Mouse (Mus musculus) B cell, adult 2 months (primary cell): Measurements from ENCODE around the gene Oxnad1.
"Not testable (repeated sequence)": the region's sequence is repeated elsewhere in the genome, so short reads cannot be mapped to it uniquely, and the experiment has no call there.

ENCODE experiments used
- DNase-seq, 2 experiments: peaks; one replicate each; pipeline ENCODE4 v3.0.0; 2022

The Oxnad1 gene

DNA sequence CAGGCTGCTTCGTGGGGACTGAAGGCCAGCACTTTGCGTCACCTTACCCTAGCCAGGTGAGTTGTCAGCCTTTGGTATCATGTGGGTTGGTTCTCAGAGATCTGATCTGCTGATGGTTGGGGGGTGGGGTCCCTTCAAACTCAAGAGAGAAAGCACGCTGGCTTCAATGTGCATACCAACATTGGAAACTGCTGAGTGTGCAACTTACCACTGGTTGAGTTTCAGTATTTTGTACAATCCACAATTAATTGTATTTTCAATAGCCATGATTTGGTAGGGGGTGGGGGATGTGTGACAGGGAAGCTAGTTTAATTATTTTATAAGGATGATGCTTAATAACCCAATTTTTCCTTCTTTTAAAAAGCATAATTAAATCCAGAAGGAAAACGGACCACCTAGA is 6.5 kb downstream of the Oxnad1 start:
- no peak for DNase-seq

DNA sequence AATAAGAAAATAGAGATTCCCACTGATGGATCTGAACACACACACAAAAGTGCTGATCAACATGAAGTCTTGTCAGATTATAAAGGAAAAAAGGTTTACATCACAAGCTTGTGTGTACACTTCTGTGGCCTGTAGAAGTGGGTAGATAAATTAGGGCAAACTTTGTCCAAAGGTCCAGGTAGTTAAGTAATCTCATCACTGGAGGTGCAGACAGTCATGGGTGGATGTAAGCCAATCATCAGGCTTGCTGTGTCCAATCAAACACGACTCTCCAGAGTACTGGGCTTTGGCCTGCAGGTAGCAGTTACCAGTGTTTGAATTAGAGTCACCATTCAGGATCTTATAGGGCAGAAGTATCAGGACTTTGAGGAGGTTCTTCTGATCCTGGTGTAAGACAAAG is 7.8 kb downstream of the Oxnad1 start:
- DNase-seq: no peak

DNA sequence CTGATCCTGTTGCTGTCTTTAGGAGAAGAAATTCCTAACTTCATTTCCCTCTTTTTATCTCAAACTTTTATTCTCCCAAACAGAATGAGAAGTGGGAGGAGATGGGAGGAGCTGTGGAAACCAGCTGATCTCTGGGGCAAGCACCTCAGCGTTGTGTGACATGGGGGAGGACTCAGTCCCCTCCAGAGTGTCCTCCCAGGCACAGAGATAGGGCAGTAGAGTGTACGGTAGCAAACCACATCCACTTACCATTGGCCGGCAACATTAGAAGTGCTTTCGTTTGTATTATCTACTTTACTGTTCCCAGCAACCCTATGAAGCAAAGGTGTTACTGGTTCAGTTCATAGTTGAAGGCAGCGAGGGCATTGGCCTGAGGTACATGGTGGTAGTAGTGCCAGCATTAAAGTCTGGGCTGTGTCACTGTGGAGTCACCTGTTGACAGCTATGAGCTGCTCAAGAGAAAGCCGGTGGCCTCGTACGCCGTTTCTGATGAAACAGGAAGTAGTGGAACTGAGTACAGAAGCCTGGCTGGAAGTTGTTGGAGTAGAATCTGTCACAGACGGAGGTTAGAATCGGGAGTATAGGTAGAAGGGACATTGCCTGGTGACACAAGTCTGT is 8.4 kb downstream of the Oxnad1 start:
- DNase-seq: no peak

DNA sequence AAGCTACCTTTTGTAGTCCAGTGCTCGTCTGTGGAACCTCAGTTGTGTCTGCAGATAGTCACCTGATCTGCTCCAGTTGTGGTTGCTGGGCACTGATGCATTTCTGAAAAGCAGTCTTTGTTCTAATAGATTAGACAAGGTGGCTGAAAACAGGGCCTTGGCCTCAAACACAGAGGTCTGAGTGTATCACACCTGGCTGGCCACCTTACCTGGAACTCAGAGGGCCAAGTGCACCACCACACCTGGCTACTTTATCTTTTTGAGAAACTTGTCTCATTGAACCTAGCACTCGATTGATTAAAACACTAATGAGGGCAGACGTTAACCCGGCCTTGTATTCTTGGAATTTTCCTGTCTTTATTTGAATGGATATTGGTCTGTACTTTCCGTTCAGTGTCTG is 10.5 kb downstream of the Oxnad1 start:
- no peak for DNase-seq

DNA sequence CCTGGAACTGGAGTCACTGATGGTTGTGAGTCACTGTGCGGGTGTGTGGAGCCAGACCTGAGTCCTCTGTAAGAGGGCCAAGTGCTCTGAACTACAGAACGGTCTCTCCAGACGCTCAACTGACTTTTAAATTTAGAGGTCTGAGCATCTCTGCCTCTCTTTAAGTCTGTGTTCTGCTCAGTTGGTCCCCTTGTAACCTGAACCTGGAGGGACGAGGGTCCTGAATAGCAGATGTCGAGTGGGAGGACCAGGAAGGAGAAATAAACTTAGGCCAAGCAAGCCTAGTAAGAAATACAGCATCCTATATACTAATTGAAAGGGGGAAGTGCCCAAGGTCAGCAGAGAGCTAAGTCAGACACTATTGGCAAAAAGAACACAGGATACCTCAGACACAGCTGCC is 11.6 kb downstream of the Oxnad1 start:
- DNase-seq: no peak

DNA sequence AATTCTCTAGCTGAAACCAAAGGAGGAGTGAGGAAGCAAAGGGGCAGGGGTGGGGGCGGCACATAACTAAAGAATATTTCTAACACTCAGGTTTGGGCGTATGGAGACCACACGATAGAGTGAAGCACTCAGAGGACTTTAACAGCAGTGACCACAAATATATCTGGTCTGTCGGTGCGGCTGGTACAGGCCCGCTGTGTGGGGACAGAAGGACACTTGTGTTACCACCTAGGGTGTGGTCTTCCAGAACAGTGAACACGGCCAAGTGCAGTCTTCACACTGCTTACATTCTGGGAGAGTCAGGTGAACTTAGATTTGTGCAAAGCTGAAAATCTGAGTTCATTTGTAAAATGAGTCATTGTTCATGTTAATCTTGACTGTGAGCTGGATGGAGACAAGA is 12.5 kb downstream of the Oxnad1 start:
- no peak for DNase-seq

DNA sequence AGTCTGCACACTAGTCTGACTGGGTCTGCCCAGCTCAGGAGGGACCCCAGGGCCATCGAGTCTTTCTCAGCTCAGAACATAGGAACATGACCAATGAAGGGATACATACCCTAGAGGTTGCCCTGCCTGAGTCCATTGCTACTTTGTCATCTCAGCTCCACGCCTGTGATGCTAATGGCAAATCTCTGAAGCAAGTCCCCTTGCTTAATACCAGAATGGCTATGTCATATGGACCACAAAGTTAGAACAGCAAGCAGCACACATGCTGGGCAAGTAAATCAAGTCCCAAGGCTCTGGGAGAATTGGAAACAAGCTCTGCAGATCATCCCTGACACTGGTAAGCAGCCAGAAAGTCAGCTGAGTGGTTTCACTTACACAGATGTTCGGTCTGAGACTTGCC is 13.8 kb downstream of the Oxnad1 start:
- DNase-seq: no peak

DNA sequence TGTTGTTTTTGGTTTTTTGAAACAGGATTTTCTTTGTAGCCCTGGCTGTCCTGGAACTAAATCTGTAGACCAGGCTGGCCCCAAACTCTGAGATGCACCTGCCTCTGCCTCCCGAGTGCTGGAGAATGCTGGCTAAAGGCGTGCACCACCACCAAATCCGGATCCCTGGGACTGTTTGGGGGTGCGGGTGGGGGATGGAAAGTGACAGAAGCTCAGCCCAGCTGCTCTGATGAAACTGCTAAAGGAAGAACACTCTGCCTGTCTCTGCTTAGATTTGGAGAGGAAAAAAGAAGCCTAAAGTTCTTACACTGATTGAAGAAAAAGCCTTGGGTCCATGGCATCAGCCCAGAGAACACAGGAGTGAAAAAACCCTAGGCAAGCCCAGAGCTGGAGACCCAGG is 18.4 kb downstream of the Oxnad1 start:
- DNase-seq: no peak

DNA sequence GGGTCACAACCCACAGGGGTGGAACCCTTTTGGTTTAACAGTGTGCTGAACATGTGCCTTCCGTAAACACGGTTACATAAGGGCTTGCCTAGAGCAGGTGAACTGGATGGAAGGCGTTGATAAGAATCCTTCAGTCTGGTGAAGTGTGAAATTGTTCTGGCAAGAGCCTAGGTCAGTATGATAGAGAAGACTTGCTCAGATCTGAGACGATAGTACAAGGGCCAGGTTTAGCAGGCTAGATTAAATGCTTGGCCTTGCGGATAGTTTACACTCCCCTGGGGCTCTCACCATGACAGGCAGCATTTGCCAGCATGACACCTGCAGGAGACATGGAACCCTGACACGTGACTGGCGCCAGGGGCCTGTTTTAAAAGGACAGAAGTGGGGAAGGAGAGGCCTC is 20.5 kb downstream of the Oxnad1 start:
- DNase-seq: no peak

DNA sequence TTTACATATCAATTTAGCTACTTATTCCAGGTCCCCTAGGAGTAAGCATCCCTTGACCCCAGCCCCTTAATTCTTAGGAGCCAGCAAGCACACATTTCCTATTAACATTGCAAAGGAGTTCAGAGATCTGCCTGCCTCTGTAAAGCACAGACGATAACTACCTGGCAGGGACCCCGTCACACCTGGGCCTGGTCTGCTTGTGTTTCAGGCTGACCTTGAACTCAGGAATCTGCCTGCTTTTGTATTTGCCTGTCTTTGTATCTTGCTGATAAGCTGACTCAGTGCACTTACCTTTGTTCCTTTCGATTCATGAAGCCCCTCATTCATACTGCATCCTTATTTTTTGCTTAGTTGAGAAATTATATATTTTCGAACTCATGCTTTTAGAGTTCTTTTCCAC is 21.7 kb downstream of the Oxnad1 start:
- no peak for DNase-seq

DNA sequence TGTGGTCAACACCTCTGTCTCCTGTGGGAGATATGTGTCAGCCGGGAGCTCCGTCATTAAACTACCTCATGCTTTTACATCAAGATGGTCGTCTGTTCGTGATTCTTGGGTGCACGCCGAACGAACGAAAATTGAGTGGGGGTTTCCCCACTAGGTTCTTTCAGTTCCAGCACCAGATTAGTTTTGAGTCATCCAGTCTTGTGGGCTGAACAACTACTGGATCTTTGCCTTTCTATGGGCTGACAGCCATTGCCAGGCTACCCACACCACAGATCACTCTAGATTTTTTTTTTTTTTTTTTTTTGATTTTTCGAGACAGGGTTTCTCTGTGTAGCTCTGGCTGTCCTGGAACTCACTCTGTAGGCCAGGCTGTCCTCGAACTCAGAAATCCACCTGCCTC is 26.9 kb downstream of the Oxnad1 start:
- not testable (repeated sequence) for DNase-seq

DNA sequence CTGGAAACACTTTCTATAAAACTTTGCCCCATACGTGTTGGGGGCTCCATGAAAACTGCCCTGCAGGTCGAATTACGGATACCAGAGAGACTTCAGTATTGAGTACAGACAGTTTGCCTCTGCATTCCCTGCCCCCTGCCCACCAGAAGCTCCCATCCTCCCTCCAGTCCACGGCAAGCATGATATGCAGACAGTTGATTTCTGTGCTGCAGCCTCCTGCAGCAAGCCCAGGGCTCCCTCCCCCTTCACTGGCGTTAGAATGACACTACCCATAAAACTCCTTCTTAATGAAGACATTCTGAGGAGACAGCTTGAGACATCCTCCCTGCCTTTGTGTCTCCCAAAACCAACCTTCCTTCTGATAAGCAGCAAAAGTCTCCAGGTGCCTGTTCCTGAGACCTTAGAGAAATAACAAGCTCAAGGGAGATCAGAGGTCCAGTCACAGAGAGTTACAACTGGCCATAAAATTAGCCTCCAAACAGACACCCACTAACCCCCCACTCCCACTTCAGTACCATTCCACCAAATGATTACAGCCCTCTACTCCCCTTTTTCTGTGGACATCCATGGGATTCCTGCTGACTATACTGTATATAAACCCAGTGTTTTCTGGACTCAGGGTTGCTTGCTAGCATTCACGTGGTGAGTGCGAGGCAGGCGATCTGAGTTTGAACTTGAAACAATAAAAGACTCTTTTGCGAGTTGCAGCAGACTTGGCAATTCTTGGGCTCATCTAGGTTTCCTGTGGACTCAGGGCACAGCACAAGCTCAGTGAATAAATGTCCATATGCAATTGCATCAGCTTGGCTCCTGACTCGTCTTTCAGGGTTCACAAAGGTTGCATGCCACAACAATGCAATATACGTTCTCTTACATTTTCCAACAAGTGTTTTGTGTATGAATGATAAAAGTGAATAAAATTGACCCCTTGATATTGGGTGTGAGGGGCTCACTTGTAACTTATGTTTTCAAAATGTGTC is 36.1 kb downstream of the Oxnad1 start:
- no peak for DNase-seq

DNA sequence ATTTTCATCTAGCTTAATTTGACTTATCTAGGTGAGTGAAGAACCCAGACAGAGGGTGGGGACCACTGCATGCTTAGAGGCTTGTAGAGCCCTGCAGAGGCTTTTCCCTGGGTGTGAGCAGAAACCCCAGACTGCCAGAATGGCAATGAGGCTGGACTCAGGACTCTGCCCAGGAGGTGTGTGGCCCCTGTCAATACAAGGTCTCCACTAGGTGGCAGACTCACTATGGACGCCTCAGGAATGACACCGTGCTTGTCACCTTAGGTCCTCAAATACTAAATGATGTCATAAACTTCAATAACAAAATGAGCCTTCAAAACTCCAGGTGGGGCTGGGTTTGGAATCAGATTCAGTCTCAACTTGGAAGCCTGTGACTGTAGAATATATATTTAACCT is 36.7 kb downstream of the Oxnad1 start:
- DNase-seq: peak; percentile 51 to 60

DNA sequence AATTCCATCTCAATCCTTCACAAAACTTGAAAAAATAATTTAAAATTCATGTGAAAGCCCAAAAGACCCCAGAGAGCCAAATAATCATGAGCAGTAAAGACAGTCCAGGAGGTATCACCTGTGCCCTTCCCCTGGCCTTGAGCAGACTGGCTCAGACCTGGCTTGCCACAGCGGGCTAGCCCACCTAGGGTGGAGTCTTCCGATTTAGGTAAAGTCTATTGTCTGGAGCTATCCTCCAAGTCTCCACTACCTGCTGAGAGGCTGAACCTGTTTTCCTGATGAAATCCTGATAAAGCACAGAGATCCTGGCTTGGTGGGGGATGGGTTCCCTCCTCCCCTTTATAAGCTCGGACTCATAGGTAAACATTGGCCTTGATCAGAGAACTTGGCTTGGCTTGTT is 39.1 kb downstream of the Oxnad1 start:
- no peak for DNase-seq

DNA sequence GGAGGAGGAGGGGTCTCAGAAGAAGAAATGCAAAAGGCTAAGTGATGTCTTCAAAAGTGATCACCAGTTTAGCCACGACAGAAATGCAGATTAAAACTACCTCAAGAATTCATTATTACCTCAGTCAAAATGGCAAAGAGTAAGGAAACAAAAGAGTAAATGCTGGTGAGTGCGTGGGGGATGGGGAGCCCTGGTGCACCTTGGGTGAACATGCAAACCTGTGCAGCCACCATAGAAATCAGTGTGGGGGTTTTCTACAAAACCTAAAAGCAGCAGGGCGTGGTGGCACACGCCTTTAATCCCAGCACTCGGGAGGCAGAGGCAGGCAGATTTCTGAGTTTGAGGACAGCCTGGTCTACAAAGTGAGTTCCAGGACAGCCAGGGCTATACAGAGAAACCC is 40.1 kb downstream of the Oxnad1 start:
- DNase-seq: not testable (repeated sequence)

DNA sequence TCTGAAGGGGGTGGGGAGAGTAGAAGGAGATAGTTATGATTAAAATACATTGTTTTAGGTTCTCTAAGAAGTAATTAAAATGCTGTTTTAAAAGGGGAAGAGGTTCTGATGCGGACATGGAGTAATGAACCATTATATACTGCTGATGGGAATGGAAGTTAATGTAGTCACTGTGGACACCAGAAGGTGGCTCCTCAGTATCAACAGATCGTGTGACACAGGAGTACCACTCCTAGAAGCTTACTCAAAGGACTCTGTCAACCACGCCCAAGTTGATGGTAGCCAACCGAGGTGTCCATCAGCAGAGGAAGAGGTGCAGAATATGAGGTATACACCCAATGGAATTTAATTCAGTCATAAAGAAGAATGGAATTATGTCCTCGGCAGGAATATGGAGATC is 43.2 kb downstream of the Oxnad1 start:
- no peak for DNase-seq

DNA sequence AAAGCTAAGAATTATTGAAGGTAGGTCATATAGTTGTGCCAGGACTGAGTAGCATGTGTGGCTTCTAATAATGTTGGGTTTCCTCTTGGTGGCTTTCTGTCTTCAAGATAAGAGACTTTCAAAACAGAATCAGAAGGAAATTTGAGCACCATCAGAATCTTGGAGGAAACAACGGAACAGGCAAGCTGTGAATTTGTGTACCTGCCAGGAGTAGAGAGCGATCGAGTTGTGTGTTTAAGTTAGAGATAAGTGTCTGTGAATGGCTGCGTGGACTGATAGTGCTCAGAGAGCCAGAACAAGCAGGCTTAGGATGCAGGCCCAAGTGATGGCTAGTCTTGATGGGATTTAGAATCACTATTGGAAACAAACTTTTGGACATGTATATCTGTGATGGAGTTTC is 46.7 kb downstream of the Oxnad1 start:
- DNase-seq: no peak

DNA sequence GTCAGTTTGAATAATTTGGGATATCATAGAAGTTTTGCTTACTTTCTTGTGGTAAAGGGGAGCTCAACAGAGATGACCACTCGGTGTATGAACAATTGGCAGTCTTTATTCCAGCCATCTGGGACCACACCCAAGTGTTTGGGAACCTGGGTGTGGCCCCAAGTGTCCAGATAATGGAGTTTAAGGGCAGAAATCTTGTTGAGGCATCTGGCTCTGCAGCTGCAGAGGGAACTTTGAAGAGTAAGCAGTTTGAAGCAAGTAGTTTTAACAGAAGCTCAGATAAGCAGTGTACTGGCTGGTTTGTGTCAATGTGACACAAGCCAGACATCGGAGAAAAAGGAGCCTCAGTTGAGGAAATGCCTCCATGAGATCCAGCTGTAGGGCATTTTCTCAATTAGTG is 49.1 kb downstream of the Oxnad1 start:
- no peak for DNase-seq

DNA sequence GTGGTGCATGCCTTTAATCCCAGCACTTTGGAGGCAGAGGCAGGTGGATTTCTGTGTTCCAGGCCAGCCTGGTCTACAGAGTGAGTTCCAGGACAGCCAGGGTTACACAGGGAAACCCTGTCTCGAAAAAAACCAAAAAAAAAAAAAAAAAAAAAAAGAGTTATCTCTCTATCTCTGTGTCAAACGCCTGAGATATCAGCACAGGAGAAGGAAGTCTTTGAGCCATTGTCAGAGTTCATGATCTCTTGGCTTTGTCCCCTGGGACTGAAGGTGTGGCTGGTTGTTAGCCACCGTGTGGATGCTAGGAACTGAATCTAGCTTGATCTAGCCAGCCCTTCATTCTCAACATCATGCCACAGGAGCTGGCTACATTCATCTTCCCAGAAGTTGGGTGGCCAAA is 51.3 kb downstream of the Oxnad1 start:
- DNase-seq: not testable (repeated sequence)

DNA sequence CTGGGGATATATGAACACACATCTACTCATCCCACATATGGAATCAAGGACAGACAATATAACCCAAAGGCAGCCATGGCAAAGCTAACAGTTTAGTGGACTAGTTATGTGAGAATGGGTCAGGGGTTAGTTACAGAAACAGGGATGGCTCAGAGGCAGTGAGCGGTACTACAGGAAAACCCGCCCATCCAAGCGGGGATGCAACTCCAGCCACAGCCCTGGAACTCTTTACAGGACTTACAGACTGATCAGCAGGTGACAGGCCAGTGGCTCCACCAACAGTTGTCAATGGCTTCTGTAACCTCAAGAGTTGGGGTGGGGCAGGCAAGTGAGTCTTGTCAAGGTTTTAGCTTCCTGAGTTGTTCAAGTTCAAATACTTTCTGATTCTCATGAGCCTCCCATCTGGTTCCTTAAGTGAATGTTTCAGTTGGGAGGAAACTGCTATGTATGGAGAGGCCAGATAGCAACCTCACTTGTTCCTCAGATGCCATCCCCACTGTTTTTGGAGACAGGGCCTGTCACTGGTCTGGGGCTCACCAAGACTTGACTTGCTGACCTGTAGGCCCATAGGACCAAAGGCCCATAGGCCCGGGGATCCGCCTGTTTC is 55.3 kb downstream of the Oxnad1 start:
- DNase-seq: no peak

DNA sequence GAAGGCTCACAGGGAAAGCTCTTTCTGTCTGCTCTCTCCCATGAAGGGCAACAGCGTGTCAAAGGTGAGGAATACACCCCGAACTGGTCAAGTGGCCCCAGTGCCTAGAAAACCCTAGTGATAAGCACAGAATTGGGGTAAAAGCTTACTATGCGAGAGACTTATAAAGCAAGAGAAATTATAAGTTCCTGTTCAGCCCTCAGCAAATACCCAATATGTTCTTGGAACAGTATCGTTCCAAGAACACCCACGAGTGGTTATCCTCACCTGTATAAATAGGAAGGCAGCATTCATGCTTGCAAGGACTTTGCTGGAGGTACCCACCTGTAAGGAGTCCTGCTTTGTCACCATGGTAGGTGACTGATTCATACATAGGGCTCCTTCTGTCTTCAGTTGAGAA is 56.5 kb downstream of the Oxnad1 start, which contains the start of gene Msmb:
TSS of gene Msmb (plus strand) at position 301 of the 400 bp plus-strand sequence.
- no peak for DNase-seq

DNA sequence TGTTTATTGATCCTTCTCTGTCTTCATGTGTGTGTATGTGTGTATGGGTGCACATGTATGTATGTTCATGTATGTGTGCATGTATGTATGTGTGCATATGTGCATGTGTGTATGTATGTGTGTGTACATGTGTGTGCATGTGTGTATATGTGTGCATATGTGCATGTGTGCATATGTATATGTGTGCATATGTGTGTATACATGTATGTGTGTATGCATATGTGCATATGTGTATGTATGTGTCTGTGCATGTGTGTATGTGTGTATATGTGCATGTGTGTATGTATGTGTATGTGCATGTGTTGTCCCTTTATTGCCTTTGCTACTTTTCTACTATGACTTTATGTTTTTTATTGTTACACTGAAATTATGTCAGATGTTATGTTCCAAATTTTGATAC is 59.6 kb downstream of the Oxnad1 start:
- no peak for DNase-seq

DNA sequence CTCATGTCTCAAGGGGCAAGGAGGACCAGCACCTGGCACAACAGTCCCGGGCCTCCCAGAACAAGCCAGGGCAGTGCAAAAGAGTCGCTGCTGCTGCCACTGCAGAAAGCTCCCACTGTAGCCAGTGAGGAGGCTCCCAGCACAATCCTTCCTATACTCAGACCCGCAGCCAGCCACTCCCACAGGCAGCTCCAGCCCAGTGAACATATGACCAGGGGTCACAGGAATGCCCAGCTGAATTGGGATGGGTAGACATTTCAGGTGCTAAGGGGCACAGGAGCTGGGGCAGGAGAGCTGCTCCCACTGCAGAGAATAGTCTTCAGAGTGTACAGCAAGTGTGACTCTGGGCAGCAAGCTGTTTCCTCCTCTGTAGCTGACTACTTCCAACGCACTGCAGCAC is 60.2 kb downstream of the Oxnad1 start:
- no peak for DNase-seq
